Mouse (Mus musculus) midbrain, embryonic 12.5 days (tissue): ENCODE data around the gene Grik5. TPM values are rescaled to one million over a fixed set of nuclear protein-coding genes. Genes with fewer than 3 reads are reported as not detected.

Source experiments
- ATAC-seq: fragments of 200-750 bp; cut with Nextera tagmentation; 2 replicates; pipeline ENCODE4 v1.8.0; 2017; ENCODE audit warnings: low read depth, moderate TSS enrichment, moderate library complexity; ENCODE audit not compliant: low FRiP score
- H3K27ac ChIP-seq: fragments of 300-500 bp; sonication (generic); replicated peaks from 2 replicates; pipeline ENCODE4 v1.5.1; 2016; ENCODE audit warnings: mild to moderate bottlenecking
- H3K27me3 ChIP-seq: fragments of 300-500 bp; sonication (generic); 2 replicates; pipeline ENCODE4 v1.6.1; 2016; ENCODE audit warnings: mild to moderate bottlenecking
- H3K36me3 ChIP-seq: fragments of 300-500 bp; sonication (generic); 2 replicates; pipeline ENCODE4 v1.6.1; 2016
- H3K4me1 ChIP-seq: fragments of 300-500 bp; sonication (generic); 2 replicates; pipeline ENCODE4 v1.6.1; 2016
- H3K4me2 ChIP-seq: fragments of 300-500 bp; sonication (generic); replicated peaks from 2 replicates; pipeline ENCODE4 v1.6.1; 2016; ENCODE audit warnings: mild to moderate bottlenecking, moderate library complexity
- H3K4me3 ChIP-seq: fragments of 300-500 bp; sonication (generic); 2 replicates; pipeline ENCODE4 v1.5.1; 2016; ENCODE audit warnings: mild to moderate bottlenecking
- H3K9ac ChIP-seq: fragments of 300-500 bp; sonication (generic); replicated peaks from 2 replicates; pipeline ENCODE4 v1.6.1; 2016; ENCODE audit warnings: mild to moderate bottlenecking, moderate library complexity
- H3K9me3 ChIP-seq: fragments of 300-500 bp; sonication (generic); 2 replicates; pipeline ENCODE4 v1.6.1; 2016; ENCODE audit warnings: mild to moderate bottlenecking
- WGBS: fragments of 180-500 bp; shearing (Covaris S2); methylation state at CpG from one replicate; pipeline ENCODE4 v1.1.7; 2016; 5-methylcytosine and 5-hydroxymethylcytosine counted together
- polyA plus RNA-seq: library from polyadenylated mRNA; unstranded; fragments of >200 nt; fragmentation: Nextera tagmentation; extraction: Ambion mirVana; gene quantifications from 2 replicates; pipeline ENCODE4 v1.2.1, GENCODE M21; 2016

Gene Grik5
- polyA plus RNA-seq, 1 experiment from 2014 or later, result 14.9 TPM

- no peak for ATAC-seq
- peaks cover 12% of the 10 kb centered on the region for H3K4me1 ChIP-seq
- 77% methylated on average over 5 of the region's 5 CpGs for WGBS
- peaks cover 17% of the 10 kb centered on the region for H3K36me3 ChIP-seq
- peaks cover 3% of the 10 kb centered on the region; the same call in 1 of the 2 replicates for H3K27me3 ChIP-seq
- no peak overlapping the region for H3K27ac ChIP-seq
- no peak overlapping the region for H3K4me3 ChIP-seq
- H3K9ac ChIP-seq, result no peak overlapping the region
- H3K4me2 ChIP-seq, result no peak overlapping the region
- H3K9me3 ChIP-seq, result no peaks in the 10 kb centered on the region
Observed at GRCm38 (mm10) chr7:24973902-24974301, 98.2 kb downstream of the Grik5 start.

GRCm38 (mm10) chr7:24973208-24973607, 98.9 kb downstream of the Grik5 start:
- ATAC-seq, result no peak
- WGBS, result 85% methylated on average over 4 of the region's 4 CpGs
- no peak overlapping the region for H3K4me2 ChIP-seq

GRCm38 (mm10) chr7:24971972-24972893, 99.9 kb downstream of the Grik5 start, which contains the start of gene Rabac1:
Rabac1 (minus strand) TSS chr7:24972754.
- Histone ChIP-seq H3K9me3 (no peaks in the 10 kb centered on the region), H3K4me2 (peak within 1 kb of the TSS; percentile 83), H3K4me3 (peak within 1 kb of the TSS; percentile 70), H3K27me3 (no peaks in the 10 kb centered on the region), H3K9ac (peak within 1 kb of the TSS; percentile 72), H3K27ac (peak within 1 kb of the TSS; percentile 60), H3K36me3 (peaks cover under 1% of the 10 kb centered on the region; the same call in 1 of the 2 replicates), H3K4me1 (peaks cover 12% of the 10 kb centered on the region)
- WGBS, result under 1% methylated on average over 45 of the region's 45 CpGs
- ATAC-seq, result peak; percentile 89

More at GRCm38 (mm10) chr7:24973208-24973607, 98.9 kb downstream of the Grik5 start:
- peaks cover 10% of the 10 kb centered on the region for H3K36me3 ChIP-seq
- H3K9ac ChIP-seq, result 0 out of 2 replicates have a peak overlapping the region, but pooled peaks have one; percentile 4
- H3K4me1 ChIP-seq, result peaks cover 12% of the 10 kb centered on the region
- peaks cover 2% of the 10 kb centered on the region; the same call in 1 of the 2 replicates for H3K27me3 ChIP-seq
- H3K4me3 ChIP-seq, result no peak overlapping the region
- H3K27ac ChIP-seq, result no peak overlapping the region
- H3K9me3 ChIP-seq, result no peaks in the 10 kb centered on the region

GRCm38 (mm10) chr7:24971261-24971971, 100.7 kb downstream of the Grik5 start:
- H3K9ac ChIP-seq, result peak overlapping the region; percentile 72
- ATAC-seq, result peak; percentile 23; the same call in 1 of the 2 replicates

GRCm38 (mm10) chr7:24970341-24970740, 101.8 kb downstream of the Grik5 start:
- 95% methylated on average over 3 of the region's 3 CpGs for WGBS
- no peaks in the 10 kb centered on the region for H3K27me3 ChIP-seq
- no peaks in the 10 kb centered on the region for H3K36me3 ChIP-seq
- no peak overlapping the region for H3K4me2 ChIP-seq
- no peak overlapping the region for H3K9ac ChIP-seq
- no peaks in the 10 kb centered on the region for H3K9me3 ChIP-seq
- H3K27ac ChIP-seq, result no peak overlapping the region
- ATAC-seq, result no peak
- peaks cover 12% of the 10 kb centered on the region for H3K4me1 ChIP-seq
- no peak overlapping the region for H3K4me3 ChIP-seq

More at GRCm38 (mm10) chr7:24971261-24971971, 100.7 kb downstream of the Grik5 start:
- 0 out of 2 replicates have a peak overlapping the region, but pooled peaks have one; percentile 60 for H3K27ac ChIP-seq
- no peaks in the 10 kb centered on the region for H3K9me3 ChIP-seq
- 8% methylated on average over 19 of the region's 19 CpGs for WGBS
- peaks cover 12% of the 10 kb centered on the region for H3K4me1 ChIP-seq
- peak overlapping the region; percentile 83 for H3K4me2 ChIP-seq
- no peaks in the 10 kb centered on the region for H3K27me3 ChIP-seq
- peak overlapping the region; percentile 70 for H3K4me3 ChIP-seq
- H3K36me3 ChIP-seq, result no peaks in the 10 kb centered on the region

GRCm38 (mm10) chr7:24969805-24970204, 102.3 kb downstream of the Grik5 start:
- H3K9me3 ChIP-seq, result no peaks in the 10 kb centered on the region
- H3K36me3 ChIP-seq, result no peaks in the 10 kb centered on the region
- no peak overlapping the region for H3K9ac ChIP-seq
- peaks cover 12% of the 10 kb centered on the region for H3K4me1 ChIP-seq
- 75% methylated on average over 12 of the region's 12 CpGs for WGBS
- no peak overlapping the region for H3K4me3 ChIP-seq
- H3K4me2 ChIP-seq, result no peak overlapping the region
- no peak overlapping the region for H3K27ac ChIP-seq
- 0 out of 2 replicates have a peak, but pooled peaks cover under 1% of the 10 kb centered on the region for H3K27me3 ChIP-seq
- ATAC-seq, result no peak

- 65% methylated on average over 6 of the region's 6 CpGs for WGBS
- H3K4me1 ChIP-seq, result peaks cover 12% of the 10 kb centered on the region
- H3K9me3 ChIP-seq, result no peaks in the 10 kb centered on the region
- H3K27me3 ChIP-seq, result 0 out of 2 replicates have a peak, but pooled peaks cover 4% of the 10 kb centered on the region
- H3K36me3 ChIP-seq, result no peaks in the 10 kb centered on the region
- no peak for ATAC-seq
- no peak overlapping the region for H3K4me2 ChIP-seq
- H3K9ac ChIP-seq, result no peak overlapping the region
- H3K27ac ChIP-seq, result no peak overlapping the region
- H3K4me3 ChIP-seq, result no peak overlapping the region
Observed at GRCm38 (mm10) chr7:24968463-24968862, 103.7 kb downstream of the Grik5 start.

- ATAC-seq, result no peak
- no peak overlapping the region for H3K27ac ChIP-seq
- H3K4me2 ChIP-seq, result no peak overlapping the region
- H3K27me3 ChIP-seq, result 0 out of 2 replicates have a peak, but pooled peaks cover 4% of the 10 kb centered on the region
- WGBS, result 86% methylated on average over 8 of the region's 8 CpGs
- no peak overlapping the region for H3K9ac ChIP-seq
- H3K4me1 ChIP-seq, result peaks cover 12% of the 10 kb centered on the region
- no peaks in the 10 kb centered on the region for H3K36me3 ChIP-seq
- H3K9me3 ChIP-seq, result no peaks in the 10 kb centered on the region
- no peak overlapping the region for H3K4me3 ChIP-seq
Observed at GRCm38 (mm10) chr7:24967966-24968365, 104.2 kb downstream of the Grik5 start.

- H3K4me3 ChIP-seq, result no peak overlapping the region
- no peaks in the 10 kb centered on the region for H3K9me3 ChIP-seq
- H3K9ac ChIP-seq, result no peak overlapping the region
- 11% methylated on average over 5 of the region's 5 CpGs for WGBS
- ATAC-seq, result peak; percentile 38; the same call in 1 of the 2 replicates
- 0 out of 2 replicates have a peak, but pooled peaks cover 4% of the 10 kb centered on the region for H3K27me3 ChIP-seq
- no peak overlapping the region for H3K4me2 ChIP-seq
- no peak overlapping the region for H3K27ac ChIP-seq
- no peaks in the 10 kb centered on the region for H3K36me3 ChIP-seq
- no peaks in the 10 kb centered on the region for H3K4me1 ChIP-seq
Observed at GRCm38 (mm10) chr7:24964897-24965535, 107.1 kb downstream of the Grik5 start.

- no peaks in the 10 kb centered on the region for H3K36me3 ChIP-seq
- 85% methylated on average over 2 of the region's 2 CpGs for WGBS
- H3K4me3 ChIP-seq, result no peak overlapping the region
- no peaks in the 10 kb centered on the region for H3K4me1 ChIP-seq
- H3K27me3 ChIP-seq, result 0 out of 2 replicates have a peak, but pooled peaks cover 4% of the 10 kb centered on the region
- no peak overlapping the region for H3K4me2 ChIP-seq
- no peak for ATAC-seq
- H3K9me3 ChIP-seq, result no peaks in the 10 kb centered on the region
- no peak overlapping the region for H3K27ac ChIP-seq
- H3K9ac ChIP-seq, result no peak overlapping the region
Observed at GRCm38 (mm10) chr7:24964288-24964687, 107.9 kb downstream of the Grik5 start.
